Mouse (Mus musculus) intestine, embryonic 15.5 days (tissue): ENCODE measurements around the gene Ech1. TPM values are rescaled to one million over a fixed set of nuclear protein-coding genes. Genes with fewer than 3 reads are reported as not detected.
A peak's percentile ranks its signal among the peaks of the same experiment; 100 is the strongest.

Experiments
- ATAC-seq: fragments of 200-750 bp; cut with Nextera tagmentation; 2 replicates; pipeline ENCODE4 v1.8.0; 2017; ENCODE audit warnings: moderate TSS enrichment, moderate library complexity
- H3K27ac ChIP-seq: fragments of 300-500 bp; sonication (generic); 2 replicates; pipeline ENCODE4 v1.5.1; 2015; ENCODE audit warnings: mild to moderate bottlenecking, inconsistent platforms
- H3K27me3 ChIP-seq: fragments of 300-500 bp; sonication (generic); replicated peaks from 2 replicates; pipeline ENCODE4 v1.6.1; 2015; ENCODE audit warnings: inconsistent platforms
- H3K36me3 ChIP-seq: fragments of 300-500 bp; sonication (generic); 2 replicates; pipeline ENCODE4 v1.6.1; 2015; ENCODE audit warnings: inconsistent platforms
- H3K4me1 ChIP-seq: fragments of 300-500 bp; sonication (generic); replicated peaks from 2 replicates; pipeline ENCODE4 v1.6.1; 2015; ENCODE audit warnings: inconsistent platforms
- H3K4me2 ChIP-seq: fragments of 300-500 bp; sonication (generic); replicated peaks from 2 replicates; pipeline ENCODE4 v1.6.1; 2015; ENCODE audit warnings: mild to moderate bottlenecking, inconsistent platforms
- H3K4me3 ChIP-seq: fragments of 300-500 bp; sonication (generic); replicated peaks from 2 replicates; pipeline ENCODE4 v1.5.1; 2015; ENCODE audit warnings: inconsistent platforms
- H3K9ac ChIP-seq: fragments of 300-500 bp; sonication (generic); 2 replicates; pipeline ENCODE4 v1.6.1; 2015; ENCODE audit warnings: inconsistent platforms
- H3K9me3 ChIP-seq: fragments of 300-500 bp; sonication (generic); 2 replicates; pipeline ENCODE4 v1.6.1; 2016; ENCODE audit warnings: inconsistent platforms
- whole genome bisulfite sequencing: fragments of 180-500 bp; shearing (Covaris S2); methylation state at CpG from one replicate; pipeline ENCODE4 v1.1.7; 2015; 5-methylcytosine and 5-hydroxymethylcytosine counted together
- polyA plus RNA-seq: library from polyadenylated mRNA; unstranded; fragments of >200 nt; fragmentation: Nextera tagmentation; extraction: Ambion mirVana; gene quantifications from 2 replicates; pipeline ENCODE4 v1.2.1, GENCODE M21; 2015

Ech1 gene
- polyA plus RNA-seq, 1 experiment from 2014 or later, result 234 TPM

- 92% methylated on average over 9 of the region's 9 CpGs for WGBS
- H3K36me3 ChIP-seq, result peaks cover 56% of the 10 kb centered on the region
- no peak overlapping the region for H3K4me3 ChIP-seq
- no peak for ATAC-seq
- H3K9me3 ChIP-seq, result no peaks in the 10 kb centered on the region
- H3K9ac ChIP-seq, result no peak overlapping the region
- 0 out of 2 replicates have a peak overlapping the region, but pooled peaks have one; percentile 7 for H3K4me2 ChIP-seq
- H3K27me3 ChIP-seq, result no peaks in the 10 kb centered on the region
- H3K27ac ChIP-seq, result no peak overlapping the region
- H3K4me1 ChIP-seq, result peaks cover 65% of the 10 kb centered on the region
Measured at GRCm38 (mm10) chr7:28815230-28815629, 9.8 kb upstream of the Ech1 start.

GRCm38 (mm10) chr7:28816201-28816600 lies 8.8 kb upstream of the Ech1 start:
- no peak for ATAC-seq
- H3K4me3 ChIP-seq, result no peak overlapping the region
- no peak overlapping the region for H3K27ac ChIP-seq
- peak overlapping the region; percentile 21; the same call in 1 of the 2 replicates for H3K4me2 ChIP-seq
- 76% methylated on average over 9 of the region's 9 CpGs for WGBS
- H3K4me1 ChIP-seq, result peaks cover 73% of the 10 kb centered on the region
- peaks cover 66% of the 10 kb centered on the region for H3K36me3 ChIP-seq
- no peak overlapping the region for H3K9ac ChIP-seq
- no peaks in the 10 kb centered on the region for H3K9me3 ChIP-seq
- H3K27me3 ChIP-seq, result no peaks in the 10 kb centered on the region

GRCm38 (mm10) chr7:28816920-28817319 lies 8.1 kb upstream of the Ech1 start:
- 92% methylated on average over 10 of the region's 10 CpGs for WGBS
- Histone ChIP-seq H3K9me3 (no peaks in the 10 kb centered on the region), H3K4me3 (no peak overlapping the region), H3K27ac (no peak overlapping the region), H3K27me3 (no peaks in the 10 kb centered on the region), H3K4me2 (peak overlapping the region; percentile 17; the same call in 1 of the 2 replicates), H3K36me3 (peaks cover 72% of the 10 kb centered on the region), H3K9ac (no peak overlapping the region), H3K4me1 (peaks cover 75% of the 10 kb centered on the region)
- no peak for ATAC-seq

- H3K4me2 ChIP-seq, result 0 out of 2 replicates have a peak overlapping the region, but pooled peaks have one; percentile 1
- peaks cover 74% of the 10 kb centered on the region for H3K36me3 ChIP-seq
- no peaks in the 10 kb centered on the region for H3K9me3 ChIP-seq
- no peak overlapping the region for H3K9ac ChIP-seq
- no peak overlapping the region for H3K4me3 ChIP-seq
- no peak for ATAC-seq
- no peak overlapping the region for H3K27ac ChIP-seq
- H3K4me1 ChIP-seq, result peaks cover 76% of the 10 kb centered on the region
- WGBS, result 63% methylated on average over 6 of the region's 6 CpGs
- no peaks in the 10 kb centered on the region for H3K27me3 ChIP-seq
Measured at GRCm38 (mm10) chr7:28817524-28817923, 7.5 kb upstream of the Ech1 start.

- H3K9ac ChIP-seq, result no peak overlapping the region
- H3K4me2 ChIP-seq, result 0 out of 2 replicates have a peak overlapping the region, but pooled peaks have one; percentile 1
- H3K4me1 ChIP-seq, result peaks cover 76% of the 10 kb centered on the region
- ATAC-seq, result no peak
- no peak overlapping the region for H3K4me3 ChIP-seq
- H3K27ac ChIP-seq, result peak overlapping the region; percentile 33; the same call in 1 of the 2 replicates
- no peaks in the 10 kb centered on the region for H3K27me3 ChIP-seq
- no peaks in the 10 kb centered on the region for H3K9me3 ChIP-seq
- WGBS, result 68% methylated on average over 4 of the region's 4 CpGs
- H3K36me3 ChIP-seq, result peaks cover 74% of the 10 kb centered on the region
Measured at GRCm38 (mm10) chr7:28817957-28818356, 7.1 kb upstream of the Ech1 start.

GRCm38 (mm10) chr7:28818436-28818835 lies 6.6 kb upstream of the Ech1 start:
- Histone ChIP-seq H3K9me3 (no peaks in the 10 kb centered on the region), H3K27ac (no peak overlapping the region), H3K4me1 (peaks cover 73% of the 10 kb centered on the region), H3K27me3 (no peaks in the 10 kb centered on the region), H3K4me3 (no peak overlapping the region), H3K36me3 (peaks cover 74% of the 10 kb centered on the region), H3K4me2 (no peak overlapping the region), H3K9ac (no peak overlapping the region)
- no peak for ATAC-seq
- 82% methylated on average over 18 of the region's 18 CpGs for WGBS

- 76% methylated on average over 4 of the region's 4 CpGs for WGBS
- no peak for ATAC-seq
Measured at GRCm38 (mm10) chr7:28818861-28819452, 6.1 kb upstream of the Ech1 start.

GRCm38 (mm10) chr7:28819571-28819970 lies 5.4 kb upstream of the Ech1 start:
- no peak overlapping the region for H3K27ac ChIP-seq

More at GRCm38 (mm10) chr7:28818861-28819452, 6.1 kb upstream of the Ech1 start:
- peaks cover 69% of the 10 kb centered on the region for H3K36me3 ChIP-seq
- no peak overlapping the region for H3K4me2 ChIP-seq
- H3K4me1 ChIP-seq, result peaks cover 70% of the 10 kb centered on the region
- H3K9me3 ChIP-seq, result no peaks in the 10 kb centered on the region
- no peaks in the 10 kb centered on the region for H3K27me3 ChIP-seq
- H3K9ac ChIP-seq, result no peak overlapping the region
- H3K4me3 ChIP-seq, result no peak overlapping the region
- no peak overlapping the region for H3K27ac ChIP-seq

GRCm38 (mm10) chr7:28820358-28821260 lies 4.4 kb upstream of the Ech1 start:
- 72% methylated on average over 12 of the region's 12 CpGs for WGBS
- peak overlapping the region; percentile 32; the same call in 1 of the 2 replicates for H3K27ac ChIP-seq
- no peak for ATAC-seq
- H3K9me3 ChIP-seq, result no peaks in the 10 kb centered on the region
- no peak overlapping the region for H3K4me2 ChIP-seq
- H3K27me3 ChIP-seq, result no peaks in the 10 kb centered on the region
- no peak overlapping the region for H3K9ac ChIP-seq
- H3K4me1 ChIP-seq, result peaks cover 58% of the 10 kb centered on the region
- H3K36me3 ChIP-seq, result peaks cover 55% of the 10 kb centered on the region
- H3K4me3 ChIP-seq, result no peak overlapping the region

More at GRCm38 (mm10) chr7:28819571-28819970, 5.4 kb upstream of the Ech1 start:
- 84% methylated on average over 4 of the region's 4 CpGs for WGBS
- H3K36me3 ChIP-seq, result peaks cover 63% of the 10 kb centered on the region
- no peak for ATAC-seq
- no peaks in the 10 kb centered on the region for H3K27me3 ChIP-seq
- no peaks in the 10 kb centered on the region for H3K9me3 ChIP-seq
- H3K4me3 ChIP-seq, result no peak overlapping the region
- H3K4me2 ChIP-seq, result no peak overlapping the region
- H3K4me1 ChIP-seq, result peaks cover 64% of the 10 kb centered on the region
- no peak overlapping the region for H3K9ac ChIP-seq

GRCm38 (mm10) chr7:28821261-28821831 lies 3.7 kb upstream of the Ech1 start:
- H3K27me3 ChIP-seq, result no peaks in the 10 kb centered on the region
- H3K4me2 ChIP-seq, result no peak overlapping the region
- H3K36me3 ChIP-seq, result peaks cover 47% of the 10 kb centered on the region
- H3K4me3 ChIP-seq, result no peak overlapping the region
- H3K9me3 ChIP-seq, result no peaks in the 10 kb centered on the region
- H3K27ac ChIP-seq, result no peak overlapping the region
- H3K4me1 ChIP-seq, result peaks cover 57% of the 10 kb centered on the region
- no peak for ATAC-seq
- 65% methylated on average over 10 of the region's 10 CpGs for WGBS
- no peak overlapping the region for H3K9ac ChIP-seq

- Histone ChIP-seq H3K4me2 (no peak overlapping the region), H3K27me3 (no peaks in the 10 kb centered on the region), H3K4me1 (peaks cover 47% of the 10 kb centered on the region), H3K9ac (no peak overlapping the region), H3K36me3 (peaks cover 40% of the 10 kb centered on the region), H3K4me3 (no peak overlapping the region), H3K9me3 (no peaks in the 10 kb centered on the region), H3K27ac (no peak overlapping the region)
- WGBS, result 52% methylated on average over 1 of the region's 1 CpGs
- no peak for ATAC-seq
Measured at GRCm38 (mm10) chr7:28822556-28822955, 2.5 kb upstream of the Ech1 start.
